Comparison of ENCODE assay signal across 17 mouse cellular contexts in the genomic region with DNA sequence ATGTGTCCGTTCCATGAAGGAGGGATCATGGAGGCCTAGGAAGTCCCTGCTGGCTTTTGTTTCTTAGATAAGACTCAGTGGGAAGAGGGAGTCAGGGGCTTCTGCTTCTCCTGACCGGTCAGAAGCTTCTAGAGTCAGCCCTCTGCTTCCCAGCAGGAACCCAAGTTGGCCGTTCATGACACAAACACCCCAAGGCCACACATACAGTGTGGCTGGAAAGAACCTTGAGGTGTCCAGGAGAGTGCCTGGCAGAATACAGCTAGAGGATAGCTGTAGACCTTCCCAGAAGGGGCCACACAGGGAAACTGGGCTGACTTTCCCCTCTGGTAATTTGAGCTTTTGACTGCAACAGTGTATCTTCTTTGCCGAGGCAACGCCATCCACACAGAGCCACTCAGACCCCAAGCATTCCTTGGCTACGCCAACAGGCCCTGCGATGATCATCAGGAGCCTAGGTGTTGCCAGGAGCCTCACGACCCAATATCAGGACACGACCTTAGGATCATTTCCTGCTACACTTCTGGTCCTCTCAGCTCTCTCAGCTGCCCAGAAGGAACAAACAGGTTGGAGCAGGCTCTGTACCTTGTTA. TPM values are rescaled to one million over a fixed set of nuclear protein-coding genes. Genes with fewer than 3 reads are reported as not detected.
A peak's percentile ranks its signal among the peaks of the same experiment; 100 is the strongest.
DNase-seq lines count a peak whose midpoint lies in the region; ATAC-seq lines count a peak whose summit lies in the region.
"Had no signal": no experiment of that assay in that cellular context is flagged by ENCODE, and none has a peak within 500 bp of the region (broad histone marks: within the 10 kb centered on the region; RNA-seq: fewer than 3 reads in every experiment).

No protein-coding gene starts in this region.

- H3K9me3 ChIP-seq in limb, embryonic 15.5 days: no peaks in the 10 kb centered on the region
- no peaks in the 10 kb centered on the region for H3K9me3 ChIP-seq in limb, embryonic 10.5 days (replicated peaks)
- H3K9me3 ChIP-seq in heart, embryonic 14.5 days (ENCODE audit: control insufficient read depth, low read length): no peaks in the 10 kb centered on the region
- H3K9me3 ChIP-seq: embryonic facial prominence, embryonic 10.5 days; forebrain, embryonic 10.5 days; neural tube, embryonic 13.5 days; stomach, embryonic 15.5 days had no signal

- H3K27ac ChIP-seq in limb, embryonic 15.5 days: 0 out of 2 replicates have a peak overlapping the region, but pooled peaks have one; percentile 30
- no peak overlapping the region; the same call in 1 of the 2 replicates for H3K27ac ChIP-seq in limb, embryonic 10.5 days
- peak overlapping the region; percentile 52 to 73 for H3K27ac ChIP-seq in heart, embryonic 14.5 days (replicated peaks in 1 of 2; ENCODE audit: control insufficient read depth in 1 of 2, insufficient read depth in 1 of 2, low read depth in 2 of 2, low read length in 2 of 2)
- H3K27ac ChIP-seq: embryonic facial prominence, embryonic 10.5 days; forebrain, embryonic 10.5 days; neural tube, embryonic 13.5 days; stomach, embryonic 15.5 days had no signal

- H3K36me3 ChIP-seq in limb, embryonic 15.5 days: peaks cover 20% of the 10 kb centered on the region
- H3K36me3 ChIP-seq in limb, embryonic 10.5 days: peaks cover 25% of the 10 kb centered on the region
- H3K36me3 ChIP-seq in heart, embryonic 14.5 days (ENCODE audit: control insufficient read depth, insufficient read depth, low read length): peaks cover 51% of the 10 kb centered on the region
- H3K36me3 ChIP-seq: stomach, embryonic 15.5 days had no signal

- H3K4me3 ChIP-seq in limb, embryonic 15.5 days: no peak overlapping the region
- H3K4me3 ChIP-seq in limb, embryonic 10.5 days: no peak overlapping the region
- H3K4me3 ChIP-seq in heart, embryonic 14.5 days (ENCODE audit: control insufficient read depth in 1 of 2, insufficient read depth in 1 of 2, low read depth in 1 of 2, low read length in 2 of 2): no peak overlapping the region
- H3K4me3 ChIP-seq: embryonic facial prominence, embryonic 10.5 days; forebrain, embryonic 10.5 days; neural tube, embryonic 13.5 days; stomach, embryonic 15.5 days had no signal

- H3K27me3 ChIP-seq in limb, embryonic 15.5 days: peaks cover 12% of the 10 kb centered on the region
- H3K27me3 ChIP-seq in limb, embryonic 10.5 days (ENCODE audit: low read depth, poor library complexity, severe bottlenecking): peaks cover 38% of the 10 kb centered on the region
- H3K27me3 ChIP-seq in heart, embryonic 14.5 days (ENCODE audit: control insufficient read depth, insufficient read depth, low read length): no peaks in the 10 kb centered on the region

- DNase-seq in limb, embryonic 10.5 days (ENCODE audit: low spot score): no peak
- DNase-seq in adrenal gland, adult 8-10 months: peak; percentile 42
- peak; percentile 50 for DNase-seq in adrenal gland, postnatal 14 days
- DNase-seq in ovary, postnatal 14 days (ENCODE audit: low spot score): no peak
- DNase-seq in layer of hippocampus, adult 8-10 months (ENCODE audit: low spot score in 2 of 2): no peak
- DNase-seq: cerebellum, adult 9-10 months; lung, adult 2 months had no signal

- no peak overlapping the region for H3K9ac ChIP-seq in limb, embryonic 15.5 days
- peak overlapping the region; percentile 48 for H3K9ac ChIP-seq in heart, embryonic 14.5 days (ENCODE audit: low read length)
- H3K9ac ChIP-seq: neural tube, embryonic 13.5 days; stomach, embryonic 15.5 days had no signal

- H3K4me2 ChIP-seq in limb, embryonic 15.5 days: no peak overlapping the region
- H3K4me2 ChIP-seq in heart, embryonic 14.5 days (ENCODE audit: low read length): 0 out of 2 replicates have a peak overlapping the region, but pooled peaks have one; percentile 18
- H3K4me2 ChIP-seq: midbrain, embryonic 11.5 days; neural tube, embryonic 13.5 days; stomach, embryonic 15.5 days had no signal

- no peak for ATAC-seq in limb, embryonic 15.5 days (ENCODE audit: insufficient number of reproducible peaks, low FRiP score, low TSS enrichment, low read depth)
- ATAC-seq in heart, embryonic 14.5 days (ENCODE audit: insufficient number of reproducible peaks, insufficient read depth, low FRiP score, low read depth): no peak
- ATAC-seq in megakaryocyte-erythroid progenitor cell, adult 5-6 weeks (replicated peaks; ENCODE audit: low FRiP score, low TSS enrichment, poor library complexity, severe bottlenecking): no peak
- ATAC-seq: inflammation-experienced regulatory T-cells, adult 6 months had no signal

- peaks cover 22% of the 10 kb centered on the region for H3K4me1 ChIP-seq in limb, embryonic 15.5 days
- peaks cover 34% of the 10 kb centered on the region for H3K4me1 ChIP-seq in limb, embryonic 10.5 days
- H3K4me1 ChIP-seq in heart, embryonic 14.5 days (ENCODE audit: control insufficient read depth in 2 of 2, insufficient read depth in 2 of 2, low read length in 2 of 2): peaks cover 23 to 25% of the 10 kb centered on the region in 2 experiments

- WGBS in limb, embryonic 15.5 days: 42% methylated on average over 9 of the region's 9 CpGs
- 48% methylated on average over 9 of the region's 9 CpGs for WGBS in limb, embryonic 10.5 days
- WGBS in heart, embryonic 14.5 days: 37% methylated on average over 9 of the region's 9 CpGs

RNA-seq across cellular contexts. Expression of a gene that starts 2.1 kb away (rescaled TPM):
- 25.9 and 44.8 TPM in 2 replicates for polyA plus RNA-seq in limb, embryonic 15.5 days (2015; fragmentation: Nextera tagmentation; extraction: Ambion mirVana)
- 2.0 and 3.2 TPM in 2 replicates for polyA plus RNA-seq in limb, embryonic 10.5 days (2016; fragmentation: Nextera tagmentation; extraction: Ambion mirVana)
- total RNA-seq in adrenal gland, adult 8-10 months (2022): 10 to 100 TPM in 2 of 4 experiments, 1 to 10 TPM in 2; 2.7 to 16.3 (median 7.6) TPM
- total RNA-seq in adrenal gland, postnatal 14 days (2021): 2.4 and 5.1 TPM in 2 replicates
- 338 and 417 TPM in 2 replicates for polyA plus RNA-seq in heart, embryonic 14.5 days (2014; fragmentation: Nextera tagmentation; extraction: Ambion mirVana)
- 1.1 TPM in 1 of 2 replicates, not detected in the other for total RNA-seq in megakaryocyte-erythroid progenitor cell, adult 5-6 weeks (2014; fragmentation: Nextera tagmentation)
- total RNA-seq in megakaryocyte-erythroid progenitor cell, adult 5-6 weeks (2017): 0.19 and 0.94 TPM in 2 replicates
- 1 to 10 TPM; 1.5 to 3.2 (median 1.9) TPM for total RNA-seq in layer of hippocampus, adult 8-10 months (2022)

RNA-seq across cellular contexts. Expression of a gene that starts 8.5 kb away (rescaled TPM):
- 83.0 and 92.9 TPM in 2 replicates for polyA plus RNA-seq in limb, embryonic 15.5 days (2015; fragmentation: Nextera tagmentation; extraction: Ambion mirVana)
- polyA plus RNA-seq in limb, embryonic 10.5 days (2016; fragmentation: Nextera tagmentation; extraction: Ambion mirVana): 95.6 and 105 TPM in 2 replicates
- total RNA-seq in adrenal gland, adult 8-10 months (2022): 10 to 100 TPM; 33.1 to 44.9 (median 41.1) TPM
- 39.3 and 47.6 TPM in 2 replicates for total RNA-seq in adrenal gland, postnatal 14 days (2021)
- 198 and 201 TPM in 2 replicates for polyA plus RNA-seq in heart, embryonic 14.5 days (2014; fragmentation: Nextera tagmentation; extraction: Ambion mirVana)
- total RNA-seq in megakaryocyte-erythroid progenitor cell, adult 5-6 weeks (2014; fragmentation: Nextera tagmentation): 51.5 and 66.1 TPM in 2 replicates
- total RNA-seq in megakaryocyte-erythroid progenitor cell, adult 5-6 weeks (2017): 26.4 and 27.7 TPM in 2 replicates
- total RNA-seq in layer of hippocampus, adult 8-10 months (2022): 10 to 100 TPM; 25.0 to 32.7 (median 30.3) TPM

RNA-seq across cellular contexts. Expression of a gene that starts 9.1 kb away (rescaled TPM):
- 1.4 and 2.1 TPM in 2 replicates for polyA plus RNA-seq in limb, embryonic 15.5 days (2015; fragmentation: Nextera tagmentation; extraction: Ambion mirVana)
- 0.13 TPM in 1 of 2 replicates, not detected in the other for polyA plus RNA-seq in limb, embryonic 10.5 days (2016; fragmentation: Nextera tagmentation; extraction: Ambion mirVana)
- under 1 TPM in 1 of 4 experiments, not detected in 3; 0.24 TPM for total RNA-seq in adrenal gland, adult 8-10 months (2022)
- not detected in 2 replicates for total RNA-seq in adrenal gland, postnatal 14 days (2021)
- polyA plus RNA-seq in heart, embryonic 14.5 days (2014; fragmentation: Nextera tagmentation; extraction: Ambion mirVana): 21.5 and 26.4 TPM in 2 replicates
- not detected in 2 replicates for total RNA-seq in megakaryocyte-erythroid progenitor cell, adult 5-6 weeks (2014; fragmentation: Nextera tagmentation)
- not detected in 2 replicates for total RNA-seq in megakaryocyte-erythroid progenitor cell, adult 5-6 weeks (2017)
- not detected for total RNA-seq in layer of hippocampus, adult 8-10 months (2022)
- polyA plus RNA-seq: embryonic facial prominence, embryonic 10.5 days; forebrain, embryonic 10.5 days; inflammation-experienced regulatory T-cells, adult 6 months; limb, embryonic 11.5 days; midbrain, embryonic 11.5 days had no signal

RNA-seq across cellular contexts. Expression of a gene that starts 42.0 kb away (rescaled TPM):
- 8.8 and 10.1 TPM in 2 replicates for polyA plus RNA-seq in limb, embryonic 15.5 days (2015; fragmentation: Nextera tagmentation; extraction: Ambion mirVana)
- 14.5 and 14.8 TPM in 2 replicates for polyA plus RNA-seq in limb, embryonic 10.5 days (2016; fragmentation: Nextera tagmentation; extraction: Ambion mirVana)
- total RNA-seq in adrenal gland, adult 8-10 months (2022): 10 to 100 TPM; 31.7 to 43.6 (median 38.0) TPM
- 37.2 and 38.0 TPM in 2 replicates for total RNA-seq in adrenal gland, postnatal 14 days (2021)
- polyA plus RNA-seq in heart, embryonic 14.5 days (2014; fragmentation: Nextera tagmentation; extraction: Ambion mirVana): 5.4 and 6.4 TPM in 2 replicates
- total RNA-seq in megakaryocyte-erythroid progenitor cell, adult 5-6 weeks (2014; fragmentation: Nextera tagmentation): 8.6 and 9.5 TPM in 2 replicates
- total RNA-seq in megakaryocyte-erythroid progenitor cell, adult 5-6 weeks (2017): 10.2 and 10.4 TPM in 2 replicates
- total RNA-seq in layer of hippocampus, adult 8-10 months (2022): 10 to 100 TPM in 1 of 4 experiments, 1 to 10 TPM in 3; 8.0 to 10.2 (median 9.0) TPM

Comparison
In these comparisons a context has a peak if more than half of its experiments do, and no peak if none do; other contexts are left out.
1. DNase-seq: peak in adrenal gland, adult 8-10 months (single experiment) and adrenal gland, postnatal 14 days (single experiment); none in limb, embryonic 10.5 days (single experiment), ovary, postnatal 14 days (single experiment) and layer of hippocampus, adult 8-10 months (0 of 2).